Mouse (Mus musculus): ENCODE results near the gene Gm21885. TPM values are rescaled to one million over a fixed set of nuclear protein-coding genes. Genes with fewer than 3 reads are reported as not detected.

Gm21885 gene
- polyA plus RNA-seq, 1 experiment from 2014 or later = 0.66 TPM

GRCm38 (mm10) chr11:94271015-94271414 lies 10.7 kb upstream of the Gm21885 start:
- no peak overlapping the region for H3K4me3 ChIP-seq
- H3K4me2 ChIP-seq = no peak overlapping the region
- no peak for ATAC-seq (ENCODE audit: low FRiP score, low read depth)
- H3K27me3 ChIP-seq = no peaks in the 10 kb centered on the region
- H3K4me1 ChIP-seq (replicated peaks) = no peaks in the 10 kb centered on the region; the same call in 1 of the 2 replicates
- no peaks in the 10 kb centered on the region for H3K36me3 ChIP-seq
- no peak overlapping the region for H3K27ac ChIP-seq (replicated peaks)
- no peaks in the 10 kb centered on the region for H3K9me3 ChIP-seq
- WGBS = 96% methylated on average over 2 of the region's 2 CpGs
- H3K9ac ChIP-seq = no peak overlapping the region

DNA sequence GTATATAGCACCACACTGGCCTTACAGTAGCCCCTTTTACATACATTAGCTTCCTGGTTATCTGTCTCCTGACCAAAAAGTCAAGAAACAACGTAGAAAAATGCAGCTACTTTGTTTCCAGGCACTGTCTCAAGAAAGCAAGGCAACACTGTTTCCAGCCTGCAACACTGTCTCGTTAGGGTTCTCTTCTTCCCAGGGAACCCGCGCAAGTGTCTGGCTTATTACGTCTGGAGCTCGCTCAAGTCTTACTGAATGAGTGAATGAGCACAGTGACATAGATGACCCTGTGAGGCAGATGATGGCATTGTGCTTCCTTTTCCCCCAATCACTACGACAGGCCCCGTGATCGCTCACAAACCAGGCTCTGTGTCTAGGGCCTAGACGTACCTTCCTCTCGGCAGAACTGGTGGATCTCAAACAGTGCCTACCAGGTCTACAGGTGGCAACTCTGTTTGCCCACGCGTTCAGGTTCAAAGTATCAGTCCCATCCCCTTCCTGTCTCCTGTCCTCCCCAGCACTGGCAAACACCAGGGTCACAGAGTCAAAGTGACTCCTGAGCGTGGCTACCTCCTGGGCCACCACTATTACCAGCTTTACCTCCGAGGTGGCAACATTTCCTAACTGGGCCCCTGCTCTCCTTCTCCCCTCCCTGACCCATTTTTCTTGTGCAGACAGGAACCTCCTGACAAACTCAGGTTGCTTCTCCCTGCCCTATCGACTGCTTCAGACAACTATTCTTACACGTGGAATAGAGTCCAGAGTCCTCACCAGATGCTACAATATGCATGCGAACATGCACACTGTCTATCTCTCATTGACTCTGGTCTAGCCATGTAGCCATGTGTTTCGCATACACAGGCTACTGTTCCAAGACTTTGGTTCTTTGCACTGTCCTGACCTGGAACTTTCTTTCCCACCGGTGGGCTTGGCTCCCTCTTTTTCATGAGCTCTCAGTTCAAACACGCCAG lies 8.4 kb upstream of the Gm21885 start:
- WGBS = 89% methylated on average over 21 of the region's 21 CpGs
- ATAC-seq (ENCODE audit: low FRiP score, low read depth) = no peak

GRCm38 (mm10) chr11:94274206-94274867 lies 7.3 kb upstream of the Gm21885 start:
- H3K9ac ChIP-seq = no peak overlapping the region
- WGBS = 91% methylated on average over 10 of the region's 10 CpGs
- no peaks in the 10 kb centered on the region for H3K9me3 ChIP-seq
- no peak overlapping the region for H3K4me2 ChIP-seq
- no peaks in the 10 kb centered on the region for H3K27me3 ChIP-seq
- no peak overlapping the region for H3K4me3 ChIP-seq
- no peak overlapping the region for H3K27ac ChIP-seq (replicated peaks)
- no peaks in the 10 kb centered on the region for H3K36me3 ChIP-seq
- H3K4me1 ChIP-seq (replicated peaks) = peaks cover 13% of the 10 kb centered on the region
- ATAC-seq (ENCODE audit: low FRiP score, low read depth) = no peak

More for the DNA sequence above, 8.4 kb upstream of the Gm21885 start:
- H3K27ac ChIP-seq (replicated peaks) = no peak overlapping the region
- no peaks in the 10 kb centered on the region for H3K27me3 ChIP-seq
- no peak overlapping the region for H3K9ac ChIP-seq
- H3K4me1 ChIP-seq (replicated peaks) = peaks cover 13% of the 10 kb centered on the region
- no peaks in the 10 kb centered on the region for H3K36me3 ChIP-seq
- no peak overlapping the region for H3K4me2 ChIP-seq
- H3K9me3 ChIP-seq = no peaks in the 10 kb centered on the region
- H3K4me3 ChIP-seq = no peak overlapping the region

DNA sequence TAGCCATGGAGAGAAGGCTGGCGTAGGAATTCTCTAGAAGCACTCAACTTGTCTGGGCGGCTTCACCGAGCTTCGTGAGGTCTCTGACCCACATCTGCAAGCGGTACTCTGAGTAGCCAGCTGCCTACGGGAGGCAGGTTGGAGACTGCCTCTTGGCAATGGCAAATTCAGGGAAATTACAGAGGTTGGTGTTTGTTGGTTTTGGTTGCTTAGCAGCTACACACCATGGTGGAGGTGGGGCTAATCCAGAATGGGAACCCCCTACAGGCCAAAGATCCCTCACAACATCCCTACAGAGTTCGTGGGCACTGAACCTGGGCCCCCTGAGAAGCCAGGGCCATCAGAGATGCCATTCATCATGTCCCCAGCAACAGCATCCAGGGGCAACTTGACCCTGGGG lies 6.4 kb upstream of the Gm21885 start:
- Histone ChIP-seq H3K4me3 (no peak overlapping the region), H3K9me3 (no peaks in the 10 kb centered on the region), H3K9ac (no peak overlapping the region), H3K27me3 (no peaks in the 10 kb centered on the region), H3K27ac (replicated peaks) (no peak overlapping the region), H3K4me2 (no peak overlapping the region), H3K4me1 (replicated peaks) (peaks cover 13% of the 10 kb centered on the region), H3K36me3 (no peaks in the 10 kb centered on the region)
- ATAC-seq (ENCODE audit: low FRiP score, low read depth) = no peak
- WGBS = 83% methylated on average over 7 of the region's 7 CpGs

- Histone ChIP-seq H3K27ac (replicated peaks) (no peak overlapping the region), H3K27me3 (no peaks in the 10 kb centered on the region), H3K4me1 (replicated peaks) (peaks cover 13% of the 10 kb centered on the region), H3K4me2 (no peak overlapping the region), H3K36me3 (no peaks in the 10 kb centered on the region), H3K9ac (no peak overlapping the region), H3K4me3 (no peak overlapping the region), H3K9me3 (no peaks in the 10 kb centered on the region)
- WGBS = 88% methylated on average over 2 of the region's 2 CpGs
- ATAC-seq (ENCODE audit: low FRiP score, low read depth) = no peak
These were observed 6.0 kb upstream of the Gm21885 start for GRCm38 (mm10) chr11:94275686-94276085.

DNA sequence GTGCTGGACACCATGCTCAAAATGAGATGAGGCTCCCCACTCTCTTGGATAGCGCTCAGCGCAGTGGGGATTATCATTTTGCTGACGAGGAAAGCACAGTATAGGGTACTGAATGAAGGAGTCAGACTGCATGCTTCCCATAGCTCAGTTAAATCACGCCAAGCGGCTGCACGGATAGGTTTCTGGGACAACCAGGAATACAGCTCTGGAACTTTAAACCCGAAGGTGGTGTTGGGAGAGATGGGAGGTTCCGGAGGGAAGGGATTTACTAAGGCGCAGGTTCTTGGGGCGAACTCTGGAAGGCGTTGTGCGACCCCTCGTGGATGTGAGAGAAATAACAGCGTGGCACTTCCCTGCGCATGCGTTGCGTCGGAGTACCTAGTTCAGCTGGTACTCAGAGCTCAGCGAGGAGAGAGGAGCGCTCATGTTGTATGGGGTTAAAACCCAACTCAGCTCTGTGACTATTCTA lies 4.8 kb upstream of the Gm21885 start:
- 5% methylated on average over 20 of the region's 20 CpGs for whole genome bisulfite sequencing
- Histone ChIP-seq H3K4me1 (replicated peaks) (peaks cover 13% of the 10 kb centered on the region), H3K36me3 (no peaks in the 10 kb centered on the region), H3K9ac (peak overlapping the region; percentile 34), H3K27ac (replicated peaks) (peak overlapping the region; percentile 21; the same call in 1 of the 2 replicates), H3K4me3 (peak overlapping the region; percentile 30), H3K9me3 (no peaks in the 10 kb centered on the region), H3K27me3 (no peaks in the 10 kb centered on the region), H3K4me2 (peak overlapping the region; percentile 58)
- ATAC-seq (ENCODE audit: low FRiP score, low read depth) = peak; percentile 87

DNA sequence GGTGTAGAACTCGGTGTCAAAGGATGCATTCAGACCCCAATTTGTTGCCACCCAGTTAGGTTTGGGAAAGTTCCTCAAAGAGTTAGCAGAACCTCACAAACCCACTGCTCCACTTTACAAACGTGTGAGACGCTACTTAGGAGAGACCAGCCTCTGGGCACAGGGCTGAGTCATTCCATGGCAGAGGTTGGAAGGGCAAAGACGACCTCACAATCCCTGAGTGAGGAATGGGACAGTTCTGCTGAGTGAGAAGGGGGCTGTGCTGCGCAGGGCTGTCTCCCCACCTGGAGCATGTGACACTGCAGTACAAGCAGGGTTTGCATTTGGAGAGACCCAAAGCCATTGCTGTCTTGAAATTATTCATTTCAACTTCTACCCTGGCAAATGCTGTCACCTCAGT lies 618 bp downstream of the Gm21885 start:
- WGBS = 60% methylated on average over 5 of the region's 5 CpGs
- Histone ChIP-seq H3K4me3 (no peak overlapping the region), H3K4me2 (no peak overlapping the region), H3K36me3 (peaks cover 8% of the 10 kb centered on the region), H3K9ac (no peak overlapping the region), H3K27me3 (no peaks in the 10 kb centered on the region), H3K4me1 (replicated peaks) (peaks cover 3% of the 10 kb centered on the region), H3K27ac (replicated peaks) (no peak overlapping the region), H3K9me3 (no peaks in the 10 kb centered on the region)
- no peak for ATAC-seq (ENCODE audit: low FRiP score, low read depth)

- Histone ChIP-seq H3K4me3 (no peak overlapping the region), H3K9ac (no peak overlapping the region), H3K9me3 (no peaks in the 10 kb centered on the region), H3K4me2 (no peak overlapping the region), H3K36me3 (peaks cover 20% of the 10 kb centered on the region), H3K4me1 (replicated peaks) (no peaks in the 10 kb centered on the region), H3K27me3 (no peaks in the 10 kb centered on the region), H3K27ac (replicated peaks) (no peak overlapping the region)
- ATAC-seq (ENCODE audit: low FRiP score, low read depth) = no peak
- WGBS = 91% methylated on average over 6 of the region's 6 CpGs
These were observed 1.9 kb downstream of the Gm21885 start for GRCm38 (mm10) chr11:94283536-94284099.

- no peaks in the 10 kb centered on the region for H3K27me3 ChIP-seq
- ATAC-seq (ENCODE audit: low FRiP score, low read depth) = no peak
- no peaks in the 10 kb centered on the region for H3K9me3 ChIP-seq
- no peak overlapping the region for H3K9ac ChIP-seq
- H3K4me1 ChIP-seq (replicated peaks) = no peaks in the 10 kb centered on the region
- no peak overlapping the region for H3K4me3 ChIP-seq
- H3K27ac ChIP-seq (replicated peaks) = no peak overlapping the region
- no peak overlapping the region for H3K4me2 ChIP-seq
- peaks cover 42% of the 10 kb centered on the region for H3K36me3 ChIP-seq
- WGBS = 91% methylated on average over 11 of the region's 11 CpGs
These were observed 4.4 kb downstream of the Gm21885 start for GRCm38 (mm10) chr11:94285886-94286574.

GRCm38 (mm10) chr11:94287105-94287504 lies 5.4 kb downstream of the Gm21885 start:
- Histone ChIP-seq H3K9ac (no peak overlapping the region), H3K4me3 (no peak overlapping the region), H3K27ac (replicated peaks) (no peak overlapping the region), H3K27me3 (no peaks in the 10 kb centered on the region), H3K4me1 (replicated peaks) (no peaks in the 10 kb centered on the region), H3K36me3 (peaks cover 50% of the 10 kb centered on the region), H3K9me3 (no peaks in the 10 kb centered on the region), H3K4me2 (no peak overlapping the region)
- WGBS = 91% methylated on average over 5 of the region's 5 CpGs
- ATAC-seq (ENCODE audit: low FRiP score, low read depth) = no peak

- WGBS = 94% methylated on average over 10 of the region's 10 CpGs
- ATAC-seq (ENCODE audit: low FRiP score, low read depth) = no peak
- H3K4me1 ChIP-seq (replicated peaks) = no peaks in the 10 kb centered on the region
- H3K36me3 ChIP-seq = peaks cover 66% of the 10 kb centered on the region
- no peak overlapping the region for H3K4me3 ChIP-seq
- H3K27me3 ChIP-seq = no peaks in the 10 kb centered on the region
- no peak overlapping the region for H3K4me2 ChIP-seq
- no peaks in the 10 kb centered on the region for H3K9me3 ChIP-seq
- H3K9ac ChIP-seq = no peak overlapping the region
- H3K27ac ChIP-seq (replicated peaks) = no peak overlapping the region
These were observed 8.5 kb downstream of the Gm21885 start for GRCm38 (mm10) chr11:94290062-94290740.

Measured in hindbrain, embryonic 15.5 days (tissue).